Mouse (Mus musculus) forebrain, embryonic 16.5 days (tissue): ENCODE data around the gene Mybl2. TPM values are rescaled to one million over a fixed set of nuclear protein-coding genes. Genes with fewer than 3 reads are reported as not detected.

Experiments used
- ATAC-seq: fragments of 200-750 bp; cut with Nextera tagmentation; 2 replicates; pipeline ENCODE4 v1.8.0; 2017; ENCODE audit warnings: mild to moderate bottlenecking, moderate library complexity
- H3K27ac ChIP-seq: fragments of 300-500 bp; sonication (generic); 2 replicates; pipeline ENCODE4 v1.5.1; 2014; ENCODE audit warnings: low read length, control low read depth
- H3K27me3 ChIP-seq: fragments of 300-500 bp; sonication (generic); replicated peaks from 2 replicates; pipeline ENCODE4 v1.6.1; 2014; ENCODE audit warnings: low read length; ENCODE audit not compliant: control insufficient read depth, insufficient read depth
- H3K36me3 ChIP-seq: fragments of 300-500 bp; sonication (generic); 2 replicates; pipeline ENCODE4 v1.6.1; 2014; ENCODE audit not compliant: control insufficient read depth, insufficient read depth
- H3K4me1 ChIP-seq: fragments of 300-500 bp; sonication (generic); replicated peaks from 2 replicates; pipeline ENCODE4 v1.6.1; 2014; ENCODE audit warnings: low read length; ENCODE audit not compliant: control insufficient read depth, insufficient read depth
- H3K4me2 ChIP-seq: fragments of 300-500 bp; sonication (generic); 2 replicates; pipeline ENCODE4 v1.6.1; 2014; ENCODE audit warnings: mild to moderate bottlenecking, low read length, control low read depth
- H3K4me3 ChIP-seq: fragments of 300-500 bp; sonication (generic); replicated peaks from 2 replicates; pipeline ENCODE4 v1.5.1; 2014; ENCODE audit warnings: mild to moderate bottlenecking, low read length, control low read depth
- H3K9ac ChIP-seq: fragments of 300-500 bp; sonication (generic); replicated peaks from 2 replicates; pipeline ENCODE4 v1.6.1; 2014; ENCODE audit warnings: low read depth, low read length, control low read depth
- H3K9me3 ChIP-seq: fragments of 300-500 bp; sonication (generic); 2 replicates; pipeline ENCODE4 v1.6.1; 2016; ENCODE audit warnings: low read length; ENCODE audit not compliant: control insufficient read depth
- WGBS: fragments of 180-500 bp; shearing (Covaris S2); extraction: QIAGEN DNeasy Blood & Tissue Kit; methylation state at CpG from one replicate; pipeline ENCODE4 v1.1.7; 2014; 5-methylcytosine and 5-hydroxymethylcytosine counted together
- polyA plus RNA-seq: library from polyadenylated mRNA; unstranded; fragments of >200 nt; fragmentation: Nextera tagmentation; extraction: Ambion mirVana; gene quantifications from 2 replicates; pipeline ENCODE4 v1.2.1, GENCODE M21; 2015

Mybl2 gene
- polyA plus RNA-seq, 1 experiment from 2014 or later, result 9.9 TPM

- Histone ChIP-seq H3K4me1 (peaks cover 6% of the 10 kb centered on the region; the same call in 1 of the 2 replicates), H3K27me3 (peaks cover 2% of the 10 kb centered on the region; the same call in 1 of the 2 replicates), H3K9ac (no peak overlapping the region), H3K4me2 (no peak overlapping the region), H3K27ac (no peak overlapping the region), H3K36me3 (no peaks in the 10 kb centered on the region), H3K4me3 (no peak overlapping the region), H3K9me3 (no peaks in the 10 kb centered on the region)
- peak; percentile 37; the same call in 1 of the 2 replicates for ATAC-seq
- 3% methylated on average over 10 of the region's 10 CpGs for WGBS
These were observed 47.2 kb downstream of the Mybl2 start for GRCm38 (mm10) chr2:163101646-163102203.

GRCm38 (mm10) chr2:163102216-163102615 lies 47.7 kb downstream of the Mybl2 start:
- Histone ChIP-seq H3K27me3 (peaks cover 2% of the 10 kb centered on the region; the same call in 1 of the 2 replicates), H3K9ac (no peak overlapping the region), H3K4me2 (no peak overlapping the region), H3K36me3 (no peaks in the 10 kb centered on the region), H3K9me3 (0 out of 2 replicates have a peak, but pooled peaks cover 1% of the 10 kb centered on the region), H3K27ac (no peak overlapping the region), H3K4me1 (peaks cover 6% of the 10 kb centered on the region; the same call in 1 of the 2 replicates), H3K4me3 (no peak overlapping the region)
- ATAC-seq, result no peak
- 56% methylated on average over 7 of the region's 7 CpGs for WGBS

- no peak overlapping the region for H3K27ac ChIP-seq
- H3K4me3 ChIP-seq, result no peak overlapping the region
- H3K4me1 ChIP-seq, result peaks cover 6% of the 10 kb centered on the region; the same call in 1 of the 2 replicates
- H3K9me3 ChIP-seq, result 0 out of 2 replicates have a peak, but pooled peaks cover 4% of the 10 kb centered on the region
- no peak overlapping the region for H3K4me2 ChIP-seq
- ATAC-seq, result no peak
- WGBS, result 54% methylated on average over 18 of the region's 18 CpGs
- no peaks in the 10 kb centered on the region for H3K36me3 ChIP-seq
- no peak overlapping the region for H3K9ac ChIP-seq
- H3K27me3 ChIP-seq, result peaks cover 2% of the 10 kb centered on the region; the same call in 1 of the 2 replicates
These were observed 48.6 kb downstream of the Mybl2 start for GRCm38 (mm10) chr2:163102900-163103653.

GRCm38 (mm10) chr2:163104086-163104770 lies 49.7 kb downstream of the Mybl2 start:
- no peak overlapping the region for H3K27ac ChIP-seq
- H3K36me3 ChIP-seq, result no peaks in the 10 kb centered on the region
- H3K27me3 ChIP-seq, result 0 out of 2 replicates have a peak, but pooled peaks cover 2% of the 10 kb centered on the region
- no peak overlapping the region for H3K4me2 ChIP-seq
- peaks cover 11% of the 10 kb centered on the region for H3K4me1 ChIP-seq
- ATAC-seq, result no peak
- 0 out of 2 replicates have a peak, but pooled peaks cover 4% of the 10 kb centered on the region for H3K9me3 ChIP-seq
- H3K9ac ChIP-seq, result no peak overlapping the region
- no peak overlapping the region for H3K4me3 ChIP-seq
- 55% methylated on average over 13 of the region's 13 CpGs for WGBS

GRCm38 (mm10) chr2:163108385-163108784 lies 53.9 kb downstream of the Mybl2 start:
- no peaks in the 10 kb centered on the region for H3K27me3 ChIP-seq
- H3K4me3 ChIP-seq, result no peak overlapping the region
- no peak overlapping the region for H3K4me2 ChIP-seq
- 0 out of 2 replicates have a peak, but pooled peaks cover 4% of the 10 kb centered on the region for H3K9me3 ChIP-seq
- WGBS, result 25% methylated on average over 9 of the region's 9 CpGs
- ATAC-seq, result no peak
- peaks cover 28% of the 10 kb centered on the region for H3K4me1 ChIP-seq
- no peaks in the 10 kb centered on the region for H3K36me3 ChIP-seq
- no peak overlapping the region for H3K9ac ChIP-seq
- H3K27ac ChIP-seq, result no peak overlapping the region

- ATAC-seq, result no peak
- WGBS, result 100% methylated on average over 1 of the region's 1 CpGs
- no peak overlapping the region for H3K4me2 ChIP-seq
- no peak overlapping the region for H3K4me3 ChIP-seq
- H3K36me3 ChIP-seq, result no peaks in the 10 kb centered on the region
- no peak overlapping the region; the same call in 1 of the 2 replicates for H3K27ac ChIP-seq
- H3K4me1 ChIP-seq, result peaks cover 23% of the 10 kb centered on the region
- H3K27me3 ChIP-seq, result no peaks in the 10 kb centered on the region
- H3K9me3 ChIP-seq, result 0 out of 2 replicates have a peak, but pooled peaks cover 4% of the 10 kb centered on the region
- H3K9ac ChIP-seq, result no peak overlapping the region
These were observed 56.2 kb downstream of the Mybl2 start for GRCm38 (mm10) chr2:163110706-163111105.

- no peak overlapping the region for H3K4me3 ChIP-seq
- WGBS, result 13% methylated on average over 16 of the region's 16 CpGs
- H3K27me3 ChIP-seq, result no peaks in the 10 kb centered on the region
- no peaks in the 10 kb centered on the region for H3K36me3 ChIP-seq
- peak overlapping the region; percentile 76 for H3K27ac ChIP-seq
- no peak overlapping the region for H3K9ac ChIP-seq
- peak overlapping the region; percentile 35 for H3K4me2 ChIP-seq
- ATAC-seq, result peak; percentile 74
- H3K4me1 ChIP-seq, result peaks cover 23% of the 10 kb centered on the region
- 0 out of 2 replicates have a peak, but pooled peaks cover 4% of the 10 kb centered on the region for H3K9me3 ChIP-seq
These were observed 57.1 kb downstream of the Mybl2 start for GRCm38 (mm10) chr2:163111413-163112201.

GRCm38 (mm10) chr2:163120626-163121352 lies 66.3 kb downstream of the Mybl2 start:
- Histone ChIP-seq H3K4me2 (no peak overlapping the region), H3K9ac (no peak overlapping the region), H3K27ac (no peak overlapping the region), H3K4me1 (peaks cover 4% of the 10 kb centered on the region; the same call in 1 of the 2 replicates), H3K36me3 (no peaks in the 10 kb centered on the region), H3K9me3 (no peaks in the 10 kb centered on the region), H3K27me3 (peaks cover 12% of the 10 kb centered on the region), H3K4me3 (no peak overlapping the region)
- 70% methylated on average over 15 of the region's 15 CpGs for WGBS
- no peak for ATAC-seq
